Mouse (Mus musculus): ENCODE results near the gene Gp9.

- TF ChIP-seq POLR2AphosphoS5 (IDR thresholded peaks at IDR 0.05; ENCODE audit: insufficient replicate concordance, low read depth, low read length) (no peak), CTCF (IDR thresholded peaks at IDR 0.05; ENCODE audit: low read depth, low read length) (no peak), TAL1 (conservative IDR thresholded peaks at IDR 0.05; ENCODE audit: low read depth, low read length) (no peak), GATA2 (IDR thresholded peaks at IDR 0.05; ENCODE audit: borderline replicate concordance, low read depth, low read length) (no peak), GATA1 (IDR thresholded peaks at IDR 0.05; ENCODE audit: borderline replicate concordance, low read length) (no peak)
These were observed 662 bp downstream of the Gp9 start for GRCm38 (mm10) chr6:87778294-87779173.
